Mouse (Mus musculus) urinary bladder, adult 18-20 months (tissue): ENCODE data around the gene Ranbp10.

Experiments used
- DNase-seq, 2 experiments: peaks; one replicate each; pipeline ENCODE4 v3.0.0; 2022; ENCODE audit warnings: low spot score in 2 of 2, mixed read lengths in 2 of 2

The Ranbp10 gene

GRCm38 (mm10) chr8:105788927-105789326 is 38.2 kb downstream of the Ranbp10 start:
- no peak for DNase-seq

DNA sequence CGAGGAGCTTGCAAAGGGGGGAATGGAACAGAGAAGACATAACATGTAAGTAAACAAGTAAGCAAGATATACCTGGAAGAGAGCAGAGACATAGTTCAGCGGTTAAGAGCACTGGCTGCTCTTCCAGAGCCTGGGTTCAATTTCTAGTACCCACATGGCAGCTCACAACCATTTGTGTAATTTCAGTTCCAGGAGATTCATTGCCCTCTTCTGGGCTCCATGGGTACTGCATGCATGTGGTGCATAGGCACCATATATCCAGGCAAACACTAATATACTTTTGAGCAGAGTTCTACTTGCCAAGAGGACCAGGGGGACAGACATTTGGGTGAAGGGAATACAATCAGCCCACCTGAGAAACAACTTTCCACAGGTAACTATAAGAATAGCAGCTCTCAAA is 38.9 kb downstream of the Ranbp10 start:
- DNase-seq, result peak in 1 of 2 experiments; percentile 25

GRCm38 (mm10) chr8:105780298-105780697 is 46.9 kb downstream of the Ranbp10 start:
- no peak for DNase-seq

GRCm38 (mm10) chr8:105777833-105778232 is 49.3 kb downstream of the Ranbp10 start:
- no peak for DNase-seq

GRCm38 (mm10) chr8:105774498-105774897 is 52.7 kb downstream of the Ranbp10 start:
- no peak for DNase-seq

DNA sequence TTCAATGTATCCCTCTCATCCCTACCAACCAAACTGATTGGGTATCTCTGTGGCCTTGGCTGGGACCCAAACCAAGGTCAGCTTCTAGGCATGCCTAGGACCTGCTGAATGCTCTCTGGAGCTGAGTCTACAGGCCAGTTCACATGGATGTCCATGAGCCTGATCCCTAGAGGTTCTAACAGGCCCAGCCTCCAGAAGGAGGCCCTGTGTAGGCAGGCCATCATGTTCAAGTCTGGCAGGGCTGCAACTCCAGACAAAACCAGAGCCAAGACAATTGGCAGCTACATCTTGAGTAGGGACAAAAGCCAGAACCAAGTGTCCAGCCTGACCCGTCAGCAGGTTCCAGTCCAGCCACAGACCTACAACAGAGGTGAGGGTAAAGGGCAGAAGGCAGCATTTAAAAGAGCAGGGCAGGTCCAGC is 53.7 kb downstream of the Ranbp10 start:
- no peak for DNase-seq

- DNase-seq, result no peak
Measured at GRCm38 (mm10) chr8:105771398-105772175, 55.6 kb downstream of the Ranbp10 start.

- no peak for DNase-seq
Measured at GRCm38 (mm10) chr8:105770609-105771008, 56.5 kb downstream of the Ranbp10 start.

GRCm38 (mm10) chr8:105768485-105769257 is 58.5 kb downstream of the Ranbp10 start:
- DNase-seq, result no peak

GRCm38 (mm10) chr8:105758277-105759108 is 68.7 kb downstream of the Ranbp10 start, which contains the start of gene Gfod2:
Gfod2 (minus strand) TSS chr8:105758664.
- peak; percentile 98 to 99 for DNase-seq

DNA sequence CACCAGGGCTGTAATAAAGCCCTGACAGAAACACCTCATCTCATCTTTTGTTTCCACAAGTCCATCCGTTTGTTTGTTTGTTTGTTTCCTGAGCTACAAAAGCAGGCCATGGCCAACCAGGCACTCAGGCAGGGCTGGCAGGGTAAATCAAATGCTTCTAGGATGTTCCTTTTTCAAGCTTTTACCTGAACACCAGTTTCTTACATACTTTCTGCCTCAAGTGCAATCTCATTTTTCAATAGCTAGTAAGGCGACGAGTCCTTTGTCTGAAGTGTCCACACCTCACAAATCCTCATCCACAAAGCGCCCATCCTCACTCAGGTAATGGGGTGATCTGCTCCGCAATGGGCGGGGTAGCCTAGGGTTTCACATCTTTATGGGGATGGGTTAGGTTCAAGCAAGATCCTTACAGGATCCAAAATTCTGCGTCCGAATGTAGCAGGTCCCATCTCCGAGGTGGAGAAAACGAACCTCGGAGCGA is 69.3 kb downstream of the Ranbp10 start:
- peak in 1 of 2 experiments; percentile 14 for DNase-seq

DNA sequence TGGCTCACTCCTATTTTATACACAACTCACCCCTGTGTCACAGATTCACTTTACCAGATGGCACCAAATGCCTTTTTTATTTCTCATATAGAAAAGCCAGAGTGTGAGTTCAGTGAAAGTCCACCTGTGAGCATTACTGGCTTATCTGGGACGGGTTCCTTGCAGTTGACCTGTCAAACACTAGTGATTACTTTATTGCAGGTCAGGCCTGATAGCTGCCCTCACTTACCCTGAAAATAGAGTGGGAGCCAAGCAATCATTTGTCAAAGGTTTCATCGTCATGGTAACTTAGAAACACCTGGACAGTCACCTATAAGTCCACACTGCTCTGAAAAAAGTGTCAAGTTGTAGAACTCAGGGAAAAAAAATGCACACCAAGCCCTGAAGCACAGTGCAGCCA is 72.5 kb downstream of the Ranbp10 start:
- DNase-seq, result no peak

GRCm38 (mm10) chr8:105753916-105754315 is 73.2 kb downstream of the Ranbp10 start:
- no peak for DNase-seq

- DNase-seq, result peak; percentile 18 to 25
Measured at GRCm38 (mm10) chr8:105750606-105751005, 76.5 kb downstream of the Ranbp10 start.

DNA sequence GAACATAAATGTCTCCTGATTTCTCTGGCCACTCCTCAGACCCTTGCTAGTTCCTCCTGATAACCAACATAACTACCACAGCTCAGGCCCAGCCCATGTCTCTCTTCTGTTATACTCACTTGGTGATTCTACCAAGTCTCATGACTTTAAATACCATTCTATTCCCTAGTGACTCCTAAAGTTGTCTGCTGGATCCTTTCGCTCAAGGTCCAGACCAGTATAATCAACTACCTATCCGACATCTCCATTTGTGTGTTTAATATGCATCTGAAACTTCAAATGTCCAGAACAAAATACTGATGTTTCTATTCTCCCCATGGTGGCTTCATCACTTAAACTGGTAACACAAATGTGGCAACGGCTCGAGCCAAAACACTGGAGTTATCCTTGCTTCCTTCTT is 83.8 kb downstream of the Ranbp10 start:
- no peak for DNase-seq

DNA sequence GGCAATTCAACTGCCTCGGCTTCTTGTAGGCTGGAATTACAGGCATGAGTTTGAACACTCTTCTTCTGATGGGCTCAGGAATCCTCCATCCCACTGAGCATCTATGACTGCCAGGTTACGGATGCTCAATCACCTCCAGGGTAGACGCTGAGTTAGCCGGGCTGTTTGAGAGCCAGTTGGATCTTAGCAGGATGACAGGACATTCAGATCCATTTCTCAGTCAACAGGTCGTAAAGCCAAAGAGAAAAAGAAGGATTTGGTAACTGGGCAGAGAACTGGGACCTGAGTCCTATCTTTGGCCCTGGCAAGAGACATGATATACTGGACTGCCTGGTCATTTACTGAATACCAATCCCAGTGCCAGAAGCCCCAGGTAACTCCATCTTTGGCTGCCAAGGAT is 87.9 kb downstream of the Ranbp10 start:
- DNase-seq, result no peak

GRCm38 (mm10) chr8:105732186-105732585 is 95.0 kb downstream of the Ranbp10 start:
- DNase-seq, result no peak

DNA sequence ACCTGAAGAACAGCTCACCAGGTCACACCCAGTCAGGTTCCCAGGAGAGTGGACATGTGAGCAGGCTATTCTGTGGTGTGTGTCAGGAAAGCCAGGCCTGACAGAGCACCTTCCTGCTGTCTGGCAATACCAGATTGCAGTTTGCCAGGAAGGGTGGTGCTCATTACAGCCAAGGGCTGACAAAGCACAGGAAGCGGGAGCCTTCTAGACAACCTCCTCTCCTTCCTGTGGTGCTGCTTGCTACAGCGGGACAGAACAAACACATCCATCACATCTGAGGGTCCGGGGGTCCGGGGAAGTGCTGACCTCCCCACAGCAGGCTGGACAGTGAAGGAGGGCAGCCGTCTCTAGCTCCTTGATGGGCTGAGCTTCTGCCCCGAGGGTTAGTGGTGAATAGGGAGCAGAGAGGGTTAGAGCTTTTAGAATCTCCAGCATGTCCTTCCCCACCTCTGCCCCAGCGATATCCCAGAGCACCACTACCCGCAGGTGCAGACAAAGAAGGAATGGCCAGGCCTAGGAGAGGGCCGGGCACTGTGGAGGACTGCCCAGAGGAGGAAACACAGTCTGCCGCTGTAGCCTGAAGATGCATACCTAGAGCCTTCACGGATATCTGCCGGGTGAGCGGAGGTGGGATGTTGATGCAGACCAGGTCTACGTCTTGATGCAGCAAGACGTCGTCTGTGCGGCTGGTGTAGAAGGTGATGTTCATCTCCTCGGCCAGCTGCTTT is 99.6 kb downstream of the Ranbp10 start:
- DNase-seq, result no peak

GRCm38 (mm10) chr8:105725726-105726125 is 101.4 kb downstream of the Ranbp10 start:
- DNase-seq, result no peak

DNA sequence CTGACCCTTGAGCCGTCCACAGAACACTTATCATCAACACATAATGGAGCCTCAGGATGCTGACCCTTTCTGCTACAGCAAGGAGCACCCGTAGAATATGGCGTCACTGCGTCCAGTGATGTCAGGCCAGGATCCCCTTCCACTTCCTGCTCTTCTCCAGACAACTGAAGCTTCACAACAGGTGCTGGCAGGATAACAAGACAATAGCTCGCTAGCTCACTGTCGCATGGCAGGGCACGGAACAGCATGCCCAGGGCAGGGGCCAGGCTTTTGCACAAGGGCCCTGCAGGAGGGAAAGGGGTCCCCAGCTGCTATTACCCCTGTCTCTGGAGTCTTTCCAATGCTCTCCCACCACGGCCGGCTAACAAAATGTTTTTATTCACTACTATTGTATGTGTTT is 104.3 kb downstream of the Ranbp10 start:
- no peak for DNase-seq

DNA sequence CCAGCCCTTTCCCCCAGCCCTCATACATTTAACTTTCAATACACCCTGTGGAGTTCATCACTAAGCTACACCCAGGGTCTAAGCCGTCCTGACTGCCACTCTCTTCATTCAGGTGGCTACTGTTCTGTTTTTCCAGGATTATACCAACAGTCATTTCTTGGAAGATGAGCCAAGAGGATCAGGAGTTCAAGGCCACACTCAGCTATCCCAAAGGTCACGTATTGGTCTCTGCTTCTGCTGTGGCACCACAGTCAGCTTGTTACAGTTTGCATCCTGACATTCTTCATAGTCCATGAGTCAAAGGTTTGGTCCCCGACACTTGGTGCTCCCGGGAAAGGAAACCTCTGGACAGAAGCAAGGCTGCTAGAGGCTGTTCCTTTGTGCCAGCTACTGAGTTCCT is 107.5 kb downstream of the Ranbp10 start:
- DNase-seq, result no peak
